Mouse (Mus musculus) hindbrain, embryonic 10.5 days (tissue): ENCODE measurements at regions not wholly inside any gene's neighbourhood (a gene's known extent, or its start where the extent isn't known, plus 50 kb on each side); places are given as distances from the start of the nearest gene placed in this dataset.

Experiments used
- DNase-seq: peaks from one replicate; pipeline ENCODE4 v3.0.0-alpha.2; 2017; ENCODE audit warnings: low spot score
- H3K27ac ChIP-seq: fragments of 300-500 bp; sonication (generic); 2 replicates; pipeline ENCODE4 v1.5.1; 2016; ENCODE audit warnings: mild to moderate bottlenecking, moderate library complexity
- H3K27me3 ChIP-seq: fragments of 300-500 bp; sonication (generic); 2 replicates; pipeline ENCODE4 v1.6.1; 2016; ENCODE audit warnings: mild to moderate bottlenecking; ENCODE audit not compliant: poor library complexity, insufficient read depth, severe bottlenecking
- H3K36me3 ChIP-seq: fragments of 300-500 bp; sonication (generic); 2 replicates; pipeline ENCODE4 v1.6.1; 2016; ENCODE audit warnings: mild to moderate bottlenecking, moderate library complexity
- H3K4me1 ChIP-seq: fragments of 300-500 bp; sonication (generic); replicated peaks from 2 replicates; pipeline ENCODE4 v1.6.1; 2016; ENCODE audit warnings: mild to moderate bottlenecking
- H3K4me3 ChIP-seq: fragments of 300-500 bp; sonication (generic); 2 replicates; pipeline ENCODE4 v1.5.1; 2016; ENCODE audit warnings: mild to moderate bottlenecking, moderate library complexity
- H3K9me3 ChIP-seq: fragments of 300-500 bp; sonication (generic); 2 replicates; pipeline ENCODE4 v1.6.1; 2016; ENCODE audit warnings: mild to moderate bottlenecking, moderate library complexity
- WGBS: fragments of 180-500 bp; shearing (Covaris S2); methylation state at CpG from one replicate; pipeline ENCODE4 v1.1.7; 2016; 5-methylcytosine and 5-hydroxymethylcytosine counted together

- H3K4me3 ChIP-seq: no peak overlapping the region
- H3K4me1 ChIP-seq: peaks cover 11% of the 10 kb centered on the region
- H3K27me3 ChIP-seq: no peaks in the 10 kb centered on the region
- H3K9me3 ChIP-seq: no peaks in the 10 kb centered on the region
- WGBS: 56% methylated on average over 7 of the region's 7 CpGs
- H3K27ac ChIP-seq: peak overlapping the region; percentile 75
- H3K36me3 ChIP-seq: no peaks in the 10 kb centered on the region
- no peak for DNase-seq
Observed at GRCm38 (mm10) chr14:31947246-31947645, 81.5 kb upstream of the Galnt15 start.

GRCm38 (mm10) chr14:31951894-31952293 lies 76.9 kb upstream of the Galnt15 start:
- DNase-seq: no peak
- no peaks in the 10 kb centered on the region for H3K27me3 ChIP-seq
- no peaks in the 10 kb centered on the region for H3K36me3 ChIP-seq

GRCm38 (mm10) chr14:31953783-31954182 lies 75.0 kb upstream of the Galnt15 start:
- no peaks in the 10 kb centered on the region for H3K4me1 ChIP-seq
- 85% methylated on average over 4 of the region's 4 CpGs for WGBS

More at GRCm38 (mm10) chr14:31951894-31952293, 76.9 kb upstream of the Galnt15 start:
- Histone ChIP-seq H3K4me1 (peaks cover 10% of the 10 kb centered on the region), H3K9me3 (no peaks in the 10 kb centered on the region), H3K27ac (no peak overlapping the region), H3K4me3 (no peak overlapping the region)
- 78% methylated on average over 3 of the region's 3 CpGs for WGBS

GRCm38 (mm10) chr14:31954945-31955344 lies 73.8 kb upstream of the Galnt15 start:
- peak; percentile 80 for DNase-seq
- Histone ChIP-seq H3K4me3 (no peak overlapping the region), H3K27me3 (no peaks in the 10 kb centered on the region), H3K4me1 (no peaks in the 10 kb centered on the region), H3K27ac (no peak overlapping the region), H3K9me3 (no peaks in the 10 kb centered on the region), H3K36me3 (no peaks in the 10 kb centered on the region)
- 6% methylated on average over 4 of the region's 4 CpGs for WGBS

More at GRCm38 (mm10) chr14:31953783-31954182, 75.0 kb upstream of the Galnt15 start:
- Histone ChIP-seq H3K4me3 (no peak overlapping the region), H3K27me3 (no peaks in the 10 kb centered on the region), H3K9me3 (no peaks in the 10 kb centered on the region), H3K36me3 (no peaks in the 10 kb centered on the region), H3K27ac (no peak overlapping the region)
- DNase-seq: no peak

- 92% methylated on average over 10 of the region's 10 CpGs for WGBS
- Histone ChIP-seq H3K4me1 (no peaks in the 10 kb centered on the region), H3K36me3 (no peaks in the 10 kb centered on the region), H3K4me3 (no peak overlapping the region), H3K9me3 (no peaks in the 10 kb centered on the region), H3K27ac (no peak overlapping the region), H3K27me3 (no peaks in the 10 kb centered on the region)
- no peak for DNase-seq
Observed at GRCm38 (mm10) chr14:31957211-31957638, 71.6 kb upstream of the Galnt15 start.

- Histone ChIP-seq H3K4me1 (peaks cover 13% of the 10 kb centered on the region), H3K27me3 (no peaks in the 10 kb centered on the region), H3K27ac (no peak overlapping the region), H3K9me3 (no peaks in the 10 kb centered on the region), H3K36me3 (no peaks in the 10 kb centered on the region), H3K4me3 (no peak overlapping the region)
- DNase-seq: no peak
- 91% methylated on average over 9 of the region's 9 CpGs for WGBS
Observed at GRCm38 (mm10) chr14:31960201-31960854, 68.5 kb upstream of the Galnt15 start.

GRCm38 (mm10) chr14:31961442-31961841 lies 67.3 kb upstream of the Galnt15 start:
- no peak overlapping the region for H3K4me3 ChIP-seq
- 84% methylated on average over 5 of the region's 5 CpGs for WGBS
- DNase-seq: no peak
- H3K4me1 ChIP-seq: peaks cover 13% of the 10 kb centered on the region
- H3K27me3 ChIP-seq: no peaks in the 10 kb centered on the region
- H3K36me3 ChIP-seq: no peaks in the 10 kb centered on the region
- no peaks in the 10 kb centered on the region for H3K9me3 ChIP-seq
- H3K27ac ChIP-seq: no peak overlapping the region

- WGBS: 49% methylated on average over 12 of the region's 12 CpGs
- no peaks in the 10 kb centered on the region for H3K9me3 ChIP-seq
- no peaks in the 10 kb centered on the region for H3K36me3 ChIP-seq
- H3K27ac ChIP-seq: 0 out of 2 replicates have a peak overlapping the region, but pooled peaks have one; percentile 23
- no peak for DNase-seq
- no peaks in the 10 kb centered on the region for H3K27me3 ChIP-seq
- H3K4me3 ChIP-seq: no peak overlapping the region
- H3K4me1 ChIP-seq: peaks cover 13% of the 10 kb centered on the region
Observed at GRCm38 (mm10) chr14:31963131-31963911, 65.5 kb upstream of the Galnt15 start.

GRCm38 (mm10) chr14:31964076-31964475 lies 64.7 kb upstream of the Galnt15 start:
- 57% methylated on average over 2 of the region's 2 CpGs for WGBS
- Histone ChIP-seq H3K4me1 (peaks cover 13% of the 10 kb centered on the region), H3K36me3 (no peaks in the 10 kb centered on the region), H3K27ac (0 out of 2 replicates have a peak overlapping the region, but pooled peaks have one; percentile 23), H3K4me3 (no peak overlapping the region), H3K27me3 (no peaks in the 10 kb centered on the region), H3K9me3 (no peaks in the 10 kb centered on the region)
- no peak for DNase-seq

- Histone ChIP-seq H3K27me3 (no peaks in the 10 kb centered on the region), H3K9me3 (no peaks in the 10 kb centered on the region), H3K4me3 (no peak overlapping the region), H3K27ac (no peak overlapping the region), H3K36me3 (no peaks in the 10 kb centered on the region), H3K4me1 (peaks cover 16% of the 10 kb centered on the region)
- DNase-seq: no peak
- 85% methylated on average over 4 of the region's 4 CpGs for WGBS
Observed at GRCm38 (mm10) chr14:31964831-31965230, 64.0 kb upstream of the Galnt15 start.

GRCm38 (mm10) chr14:31969531-31969930 lies 59.3 kb upstream of the Galnt15 start:
- Histone ChIP-seq H3K4me1 (0 out of 2 replicates have a peak, but pooled peaks cover 5% of the 10 kb centered on the region), H3K27ac (peak overlapping the region; percentile 3), H3K4me3 (no peak overlapping the region), H3K9me3 (no peaks in the 10 kb centered on the region), H3K36me3 (no peaks in the 10 kb centered on the region), H3K27me3 (no peaks in the 10 kb centered on the region)
- DNase-seq: no peak
- WGBS: 83% methylated on average over 4 of the region's 4 CpGs

- H3K9me3 ChIP-seq: no peaks in the 10 kb centered on the region
- DNase-seq: no peak
- 86% methylated on average over 3 of the region's 3 CpGs for WGBS
Observed at GRCm38 (mm10) chr14:31970245-31970830, 58.5 kb upstream of the Galnt15 start.

GRCm38 (mm10) chr14:31970851-31971250 lies 57.9 kb upstream of the Galnt15 start:
- no peak for DNase-seq
- Histone ChIP-seq H3K4me3 (no peak overlapping the region), H3K4me1 (0 out of 2 replicates have a peak, but pooled peaks cover 5% of the 10 kb centered on the region), H3K27ac (no peak overlapping the region), H3K36me3 (no peaks in the 10 kb centered on the region), H3K9me3 (no peaks in the 10 kb centered on the region), H3K27me3 (no peaks in the 10 kb centered on the region)
- 90% methylated on average over 9 of the region's 9 CpGs for WGBS

More at GRCm38 (mm10) chr14:31970245-31970830, 58.5 kb upstream of the Galnt15 start:
- Histone ChIP-seq H3K27ac (peak overlapping the region; percentile 3), H3K4me3 (no peak overlapping the region), H3K36me3 (no peaks in the 10 kb centered on the region), H3K27me3 (no peaks in the 10 kb centered on the region), H3K4me1 (0 out of 2 replicates have a peak, but pooled peaks cover 5% of the 10 kb centered on the region)
